22 mouse cellular contexts compared by ENCODE assay signal in the genomic region with DNA sequence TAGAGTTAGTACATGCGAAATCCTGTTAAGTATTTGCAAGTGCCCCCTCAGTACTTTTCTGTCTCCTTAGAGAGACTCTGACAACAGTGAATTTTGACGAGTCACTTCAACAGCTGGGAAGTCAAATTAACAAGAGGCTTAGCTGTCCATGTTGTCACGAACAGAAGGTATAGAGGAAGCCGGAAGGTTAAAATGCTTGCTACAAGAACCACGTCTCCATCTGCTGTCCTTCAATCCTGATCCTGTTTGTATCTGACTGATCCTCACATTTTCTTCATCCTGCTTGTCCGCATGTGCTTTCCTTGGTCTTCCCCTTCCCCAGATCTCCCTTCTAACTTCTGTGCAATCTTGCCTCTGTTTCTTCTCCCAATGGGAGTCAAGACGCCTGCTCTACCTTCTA. TPM values are rescaled to one million over a fixed set of nuclear protein-coding genes. Genes with fewer than 3 reads are reported as not detected.
DNase-seq lines count a peak whose midpoint lies in the region; ATAC-seq and TF ChIP-seq lines count a peak whose summit lies in the region.
"Had no signal": no experiment of that assay in that cellular context is flagged by ENCODE, and none has a peak within 500 bp of the region (broad histone marks: within the 10 kb centered on the region; RNA-seq: fewer than 3 reads in every experiment).

No protein-coding gene starts in this region.

- H3K9ac ChIP-seq in heart, embryonic 15.5 days = no peak overlapping the region
- no peak overlapping the region for H3K9ac ChIP-seq in liver, embryonic 12.5 days
- H3K9ac ChIP-seq: embryonic facial prominence, embryonic 13.5 days; hindbrain, embryonic 13.5 days; limb, embryonic 12.5 days; lung, embryonic 14.5 days; neural tube, embryonic 12.5 days had no signal

- no peaks in the 10 kb centered on the region for H3K36me3 ChIP-seq in heart, embryonic 15.5 days
- 0 out of 2 replicates have a peak, but pooled peaks cover 9% of the 10 kb centered on the region for H3K36me3 ChIP-seq in thymus, adult 2 months (ENCODE audit: control insufficient read depth, insufficient read depth, low read length)
- peaks cover 6% of the 10 kb centered on the region for H3K36me3 ChIP-seq in liver, embryonic 12.5 days
- H3K36me3 ChIP-seq in small intestine, adult 2 months (ENCODE audit: control insufficient read depth, insufficient read depth, low read length) = peaks cover 9% of the 10 kb centered on the region
- H3K36me3 ChIP-seq: embryonic facial prominence, embryonic 13.5 days; hindbrain, embryonic 13.5 days; limb, embryonic 12.5 days; neural tube, embryonic 12.5 days had no signal

- TF ChIP-seq POLR2A in thymus, adult 2 months (IDR thresholded peaks at IDR 0.05; ENCODE audit: control insufficient read depth, extremely low read depth, insufficient read depth, low read length, poor library complexity) = no peak
- TF ChIP-seq POLR2A in small intestine, adult 2 months (IDR thresholded peaks at IDR 0.05; ENCODE audit: low read depth, low read length) = no peak

- WGBS in heart, embryonic 15.5 days = 61% methylated on average over 7 of the region's 7 CpGs
- WGBS in thymus, adult 2 months = 7% methylated on average over 7 of the region's 7 CpGs
- WGBS in liver, embryonic 12.5 days (ENCODE audit: insufficient replicate concordance) = 68% methylated on average over 7 of the region's 7 CpGs
- 81% methylated on average over 7 of the region's 7 CpGs for WGBS in small intestine, adult 2 months

- peak overlapping the region; percentile 7; the same call in 1 of the 2 replicates for H3K4me3 ChIP-seq in heart, embryonic 15.5 days
- peak overlapping the region; percentile 45 for H3K4me3 ChIP-seq in thymus, adult 2 months (ENCODE audit: control insufficient read depth, insufficient read depth, low read length)
- no peak overlapping the region for H3K4me3 ChIP-seq in liver, embryonic 12.5 days
- peak overlapping the region; percentile 35 for H3K4me3 ChIP-seq in small intestine, adult 2 months (ENCODE audit: low read depth, low read length)
- H3K4me3 ChIP-seq: embryonic facial prominence, embryonic 13.5 days; hindbrain, embryonic 13.5 days; limb, embryonic 12.5 days; neural tube, embryonic 12.5 days had no signal

- H3K4me2 ChIP-seq in heart, embryonic 15.5 days = no peak overlapping the region
- H3K4me2 ChIP-seq in liver, embryonic 12.5 days = no peak overlapping the region
- H3K4me2 ChIP-seq: embryonic facial prominence, embryonic 13.5 days; hindbrain, embryonic 13.5 days; limb, embryonic 12.5 days; lung, embryonic 14.5 days; midbrain, embryonic 11.5 days; neural tube, embryonic 12.5 days had no signal

- ATAC-seq in heart, embryonic 15.5 days (replicated peaks; ENCODE audit: insufficient number of reproducible peaks, insufficient read depth, low FRiP score, low read depth) = no peak
- no peak for ATAC-seq in liver, embryonic 12.5 days
- ATAC-seq: forebrain, embryonic 14.5 days had no signal

- H3K9me3 ChIP-seq in heart, embryonic 15.5 days (replicated peaks) = no peaks in the 10 kb centered on the region
- no peaks in the 10 kb centered on the region for H3K9me3 ChIP-seq in liver, embryonic 12.5 days (replicated peaks)
- H3K9me3 ChIP-seq: embryonic facial prominence, embryonic 13.5 days; hindbrain, embryonic 13.5 days; limb, embryonic 12.5 days; neural tube, embryonic 12.5 days had no signal

- no peak overlapping the region for H3K27ac ChIP-seq in heart, embryonic 15.5 days
- peak overlapping the region; percentile 98; the same call in 1 of the 2 replicates for H3K27ac ChIP-seq in thymus, adult 2 months (ENCODE audit: control insufficient read depth, insufficient read depth, low read length)
- H3K27ac ChIP-seq in liver, embryonic 12.5 days = peak overlapping the region; percentile 47; the same call in 1 of the 2 replicates
- peak overlapping the region; percentile 77 for H3K27ac ChIP-seq in small intestine, adult 2 months (ENCODE audit: insufficient read depth, low read depth, low read length)
- H3K27ac ChIP-seq: embryonic facial prominence, embryonic 13.5 days; hindbrain, embryonic 13.5 days; limb, embryonic 12.5 days; neural tube, embryonic 12.5 days had no signal

- no peak for TF ChIP-seq CTCF in thymus, adult 2 months (IDR thresholded peaks at IDR 0.05; ENCODE audit: borderline replicate concordance, control insufficient read depth, extremely low read depth, insufficient read depth, low read length, poor library complexity)
- TF ChIP-seq CTCF in small intestine, adult 2 months (IDR thresholded peaks at IDR 0.05; ENCODE audit: extremely low read depth, insufficient read length, insufficient replicate concordance, low read depth, low read length) = no peak

- H3K27me3 ChIP-seq in heart, embryonic 15.5 days = no peaks in the 10 kb centered on the region
- no peaks in the 10 kb centered on the region for H3K27me3 ChIP-seq in thymus, adult 2 months (ENCODE audit: control insufficient read depth, insufficient read depth, low read length)
- no peaks in the 10 kb centered on the region for H3K27me3 ChIP-seq in liver, embryonic 12.5 days (replicated peaks)
- H3K27me3 ChIP-seq in small intestine, adult 2 months (ENCODE audit: control insufficient read depth, insufficient read depth, low read length) = no peaks in the 10 kb centered on the region
- H3K27me3 ChIP-seq: embryonic facial prominence, embryonic 13.5 days; hindbrain, embryonic 13.5 days; limb, embryonic 12.5 days; neural tube, embryonic 12.5 days had no signal

- no peaks in the 10 kb centered on the region for H3K4me1 ChIP-seq in heart, embryonic 15.5 days (replicated peaks)
- peaks cover 29% of the 10 kb centered on the region for H3K4me1 ChIP-seq in thymus, adult 2 months (replicated peaks; ENCODE audit: control insufficient read depth, insufficient read depth, low read length)
- peaks cover 34% of the 10 kb centered on the region for H3K4me1 ChIP-seq in liver, embryonic 12.5 days
- H3K4me1 ChIP-seq in small intestine, adult 2 months (ENCODE audit: control insufficient read depth, insufficient read depth, insufficient read length, low read length) = peaks cover 6% of the 10 kb centered on the region; the same call in 1 of the 2 replicates
- H3K4me1 ChIP-seq: embryonic facial prominence, embryonic 13.5 days; hindbrain, embryonic 13.5 days; neural tube, embryonic 12.5 days had no signal

- DNase-seq in heart, postnatal 4 days = no peak
- no peak for DNase-seq in thymus, adult 2 months
- no peak for DNase-seq in thymus, postnatal 36 days
- no peak for DNase-seq in urinary bladder, postnatal 10 days (ENCODE audit: low spot score)
- DNase-seq in spleen, adult 12 weeks (ENCODE audit: low spot score) = no peak
- DNase-seq: adrenal gland, postnatal 10 days; cerebellum, adult 11 months; cerebellum, postnatal 14 days; gastrocnemius, postnatal 14 days; heart, postnatal 10 days; lung, embryonic 14.5 days; lung, postnatal 36 days; right cerebral cortex, adult 18-20 months had no signal

RNA-seq across cellular contexts. Expression of a gene that starts 53.8 kb away (rescaled TPM):
- polyA plus RNA-seq in heart, embryonic 15.5 days (2015; fragmentation: Nextera tagmentation; extraction: Ambion mirVana) = 3.8 and 8.0 TPM in 2 replicates
- 10 to 100 TPM; 11.4 to 13.9 TPM for total RNA-seq in heart, postnatal 4 days (2021)
- polyA plus RNA-seq in thymus, adult 2 months (2012; rRNA removed) = 87.3 and 104 TPM in 2 replicates
- 10.6 and 11.0 TPM in 2 replicates for polyA plus RNA-seq in liver, embryonic 12.5 days (2016; fragmentation: Nextera tagmentation; extraction: Ambion mirVana)
- polyA plus RNA-seq in small intestine, adult 2 months (2012; rRNA removed) = 13.2 and 14.7 TPM in 2 replicates
